In the genomic region with DNA sequence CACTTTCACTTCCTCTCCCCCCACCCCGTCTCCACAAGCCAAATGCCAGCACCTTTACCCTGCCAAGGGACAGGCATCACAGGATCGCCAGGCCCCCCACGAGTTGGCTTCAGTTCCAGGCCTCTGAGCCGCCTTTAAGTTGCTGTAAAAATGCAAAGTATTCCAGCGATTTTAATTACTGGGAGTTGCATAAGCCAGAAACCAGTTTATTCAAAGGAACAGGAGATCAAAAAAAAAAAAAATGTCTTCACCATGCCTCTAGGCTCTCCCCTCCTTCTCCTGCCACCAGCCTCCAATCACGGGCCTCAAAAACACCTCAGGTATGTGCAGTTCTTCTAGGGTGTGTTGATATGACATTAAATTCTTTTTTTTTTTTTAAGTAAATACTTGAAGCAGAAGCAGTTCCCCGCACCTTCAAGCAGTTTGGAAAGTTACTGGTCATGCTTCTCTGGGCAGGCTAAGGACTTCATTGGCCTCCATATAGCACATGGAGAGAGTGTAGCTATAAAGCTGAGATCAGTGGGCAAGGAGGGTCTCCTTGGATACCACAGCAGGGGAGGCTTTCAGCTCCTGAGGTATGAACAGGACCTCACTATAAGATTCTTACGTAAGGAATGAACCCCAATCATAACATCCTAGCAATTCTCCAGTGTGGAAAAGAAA, we compare ENCODE assay signal across 17 mouse cellular contexts. TPM values are rescaled to one million over a fixed set of nuclear protein-coding genes. Genes with fewer than 3 reads are reported as not detected.
DNase-seq lines count a peak whose midpoint lies in the region; ATAC-seq and TF ChIP-seq lines count a peak whose summit lies in the region.
"Had no signal": no experiment of that assay in that cellular context is flagged by ENCODE, and none has a peak within 500 bp of the region (broad histone marks: within the 10 kb centered on the region; RNA-seq: fewer than 3 reads in every experiment).

No protein-coding gene starts in this region.

- POLR2A ChIA-PET in Patski (lab: Charles Lee): interaction anchor here (0.7 to 0.9 kb wide), 2 partner anchors 10 to 191 kb away, joined by 3 read pairs; partner anchors contain the start of gene Timp3

- H3K27ac ChIP-seq in kidney, adult 2 months (ENCODE audit: insufficient read depth, low read depth, low read length): peak overlapping the region; percentile 96
- H3K27ac ChIP-seq: embryonic facial prominence, embryonic 12.5 days; forebrain, embryonic 13.5 days; heart, embryonic 10.5 days; macrophage; midbrain, embryonic 15.5 days had no signal

- TF ChIP-seq POLR2A in kidney, adult 2 months (IDR thresholded peaks at IDR 0.05; ENCODE audit: low read depth, low read length): no peak

- no peak for TF ChIP-seq CTCF in Patski (IDR thresholded peaks at IDR 0.05)
- TF ChIP-seq CTCF in kidney, adult 2 months (conservative IDR thresholded peaks at IDR 0.05; ENCODE audit: insufficient read depth, insufficient read length, low read depth, low read length): no peak

- CTCF ChIA-PET in Patski (lab: Charles Lee): interaction anchor here (0.7 to 1.2 kb wide), 4 partner anchors 35 to 224 kb away, joined by 3 to 4 read pairs (median 3); no protein-coding TSS in a partner anchor

- H3K36me3 ChIP-seq in kidney, adult 2 months (ENCODE audit: control insufficient read depth, insufficient read depth, low read length): no peaks in the 10 kb centered on the region
- H3K36me3 ChIP-seq: embryonic facial prominence, embryonic 12.5 days; heart, embryonic 10.5 days; midbrain, embryonic 15.5 days had no signal

- no peaks in the 10 kb centered on the region for H3K27me3 ChIP-seq in Patski
- H3K27me3 ChIP-seq in kidney, adult 2 months (replicated peaks; ENCODE audit: control insufficient read depth, insufficient read depth, low read length): no peaks in the 10 kb centered on the region
- H3K27me3 ChIP-seq: embryonic facial prominence, embryonic 12.5 days; forebrain, embryonic 13.5 days; midbrain, embryonic 15.5 days had no signal

- 27% methylated on average over 8 of the region's 8 CpGs for WGBS in kidney, adult 2 months

- peak; percentile 79 for DNase-seq in Patski (ENCODE audit: low read depth, low spot score)
- DNase-seq in kidney, adult 2 months: peak; percentile 93
- DNase-seq in kidney, postnatal 4 days: peak; percentile 72 to 76
- DNase-seq in lung, postnatal 10 days: peak; percentile 83
- no peak for DNase-seq in urinary bladder, adult 18-20 months (ENCODE audit: low spot score in 2 of 2)
- no peak for DNase-seq in right cerebral cortex, postnatal 14 days
- DNase-seq in retina, embryonic 14.5 days (ENCODE audit: low spot score): no peak
- no peak for DNase-seq in cerebellum, adult 11 months
- DNase-seq: adrenal gland, postnatal 14 days; cerebellum, postnatal 25 days; heart, postnatal 36 days; thymus, postnatal 25 days had no signal

- ATAC-seq in Patski: peak; percentile 95
- ATAC-seq: forebrain, embryonic 13.5 days; midbrain, embryonic 15.5 days had no signal

- H3K4me1 ChIP-seq in kidney, adult 2 months (ENCODE audit: control insufficient read depth, insufficient read depth, low read length): peaks cover 18% of the 10 kb centered on the region
- H3K4me1 ChIP-seq: forebrain, embryonic 13.5 days; midbrain, embryonic 15.5 days had no signal

- in situ Hi-C loops in Patski (cut with MboI; ENCODE audit: low pct_unique_long_range_greater_than_20kb): loop anchor here (5.0 to 10.0 kb wide), 3 partner anchors 108 to 218 kb away; no protein-coding TSS in a partner anchor

- no peak overlapping the region for H3K4me3 ChIP-seq in kidney, adult 2 months (ENCODE audit: insufficient read depth, low read depth, low read length)
- H3K4me3 ChIP-seq: embryonic facial prominence, embryonic 12.5 days; forebrain, embryonic 13.5 days; heart, embryonic 10.5 days; midbrain, embryonic 15.5 days had no signal

RNA-seq across cellular contexts. Expression of gene Timp3, which starts 9.9 kb away (rescaled TPM):
- 554 TPM for polyA plus RNA-seq in Patski (2021)
- polyA plus RNA-seq in kidney, adult 2 months (2012; rRNA removed): 609 and 859 TPM in 2 replicates

Comparison
In these comparisons a context has a peak if more than half of its experiments do, and no peak if none do; other contexts are left out.
1. DNase-seq: peak in Patski (single experiment), kidney, adult 2 months (single experiment), kidney, postnatal 4 days (2 of 2) and lung, postnatal 10 days (single experiment); none in urinary bladder, adult 18-20 months (0 of 2), right cerebral cortex, postnatal 14 days (single experiment), retina, embryonic 14.5 days (single experiment) and cerebellum, adult 11 months (single experiment).